In genomic region chr13:63496646-63497582, GRCm38 (mm10) we compare ENCODE assay signal across 9 mouse cellular contexts. TPM values are rescaled to one million over a fixed set of nuclear protein-coding genes. Genes with fewer than 3 reads are reported as not detected.
A peak's percentile ranks its signal among the peaks of the same experiment; 100 is the strongest.
DNase-seq lines count a peak whose midpoint lies in the region; ATAC-seq lines count a peak whose summit lies in the region.
"Had no signal": no experiment of that assay in that cellular context is flagged by ENCODE, and none has a peak within 500 bp of the region (broad histone marks: within the 10 kb centered on the region; RNA-seq: fewer than 3 reads in every experiment).

Gene Fancc, minus strand, starts transcription at chr13:63497278.

- H3K9me3 ChIP-seq in hindbrain, embryonic 15.5 days: no peaks in the 10 kb centered on the region
- no peaks in the 10 kb centered on the region for H3K9me3 ChIP-seq in liver, embryonic 12.5 days (replicated peaks)
- no peaks in the 10 kb centered on the region for H3K9me3 ChIP-seq in stomach, embryonic 16.5 days (replicated peaks; ENCODE audit: control insufficient read depth, low read length)
- H3K9me3 ChIP-seq: G1E had no signal

- H3K4me1 ChIP-seq in hindbrain, embryonic 15.5 days (replicated peaks): peaks cover 15% of the 10 kb centered on the region
- no peaks in the 10 kb centered on the region for H3K4me1 ChIP-seq in liver, embryonic 12.5 days
- peaks cover 6% of the 10 kb centered on the region; the same call in 1 of the 2 replicates for H3K4me1 ChIP-seq in stomach, embryonic 16.5 days (ENCODE audit: control insufficient read depth, insufficient read depth, low read length)

- no peak within 1 kb of the TSS for H3K9ac ChIP-seq in hindbrain, embryonic 15.5 days
- H3K9ac ChIP-seq in liver, embryonic 12.5 days: no peak within 1 kb of the TSS
- peak within 1 kb of the TSS; percentile 44; the same call in 1 of the 2 replicates for H3K9ac ChIP-seq in stomach, embryonic 16.5 days (ENCODE audit: low read length)

- peak within 1 kb of the TSS; percentile 5; the same call in 1 of the 2 replicates for H3K4me3 ChIP-seq in hindbrain, embryonic 15.5 days
- H3K4me3 ChIP-seq in liver, embryonic 12.5 days: no peak within 1 kb of the TSS
- H3K4me3 ChIP-seq in stomach, embryonic 16.5 days (replicated peaks; ENCODE audit: low read length): no peak within 1 kb of the TSS

- DNase-seq in frontal cortex, postnatal 25 days (ENCODE audit: low spot score in 2 of 2): no peak
- peak; percentile 35 for DNase-seq in thymus, postnatal 0 days (ENCODE audit: low spot score)
- DNase-seq in thymus, postnatal 25 days: no peak
- DNase-seq in cerebellum, postnatal 25 days: no peak

- no peaks in the 10 kb centered on the region for H3K36me3 ChIP-seq in hindbrain, embryonic 15.5 days
- no peaks in the 10 kb centered on the region for H3K36me3 ChIP-seq in liver, embryonic 12.5 days
- H3K36me3 ChIP-seq in stomach, embryonic 16.5 days (ENCODE audit: control insufficient read depth, insufficient read depth, low read length): no peaks in the 10 kb centered on the region
- H3K36me3 ChIP-seq: G1E had no signal

- no peak within 1 kb of the TSS; the same call in 1 of the 2 replicates for H3K27ac ChIP-seq in hindbrain, embryonic 15.5 days (replicated peaks)
- no peak within 1 kb of the TSS for H3K27ac ChIP-seq in liver, embryonic 12.5 days
- H3K27ac ChIP-seq in stomach, embryonic 16.5 days (ENCODE audit: low read length): no peak within 1 kb of the TSS

- peak within 1 kb of the TSS; percentile 44 for H3K4me2 ChIP-seq in hindbrain, embryonic 15.5 days
- H3K4me2 ChIP-seq in liver, embryonic 12.5 days: no peak within 1 kb of the TSS
- H3K4me2 ChIP-seq in stomach, embryonic 16.5 days (ENCODE audit: low read depth, low read length): no peak within 1 kb of the TSS; the same call in 1 of the 2 replicates

- H3K27me3 ChIP-seq in hindbrain, embryonic 15.5 days: no peaks in the 10 kb centered on the region
- H3K27me3 ChIP-seq in liver, embryonic 12.5 days (replicated peaks): peaks cover 34% of the 10 kb centered on the region
- H3K27me3 ChIP-seq in stomach, embryonic 16.5 days (ENCODE audit: control insufficient read depth, insufficient read depth, low read length): no peaks in the 10 kb centered on the region

- WGBS in hindbrain, embryonic 15.5 days: 17% methylated on average over 23 of the region's 23 CpGs
- 26% methylated on average over 23 of the region's 23 CpGs for WGBS in liver, embryonic 12.5 days (ENCODE audit: insufficient replicate concordance)
- WGBS in stomach, embryonic 16.5 days: 31% methylated on average over 23 of the region's 23 CpGs

- ATAC-seq in frontal cortex, adult (ENCODE audit: low TSS enrichment): peak; percentile 65
- ATAC-seq in hindbrain, embryonic 15.5 days (ENCODE audit: low FRiP score, low read depth): peak; percentile 77
- ATAC-seq in liver, embryonic 12.5 days: no peak
- ATAC-seq in stomach, embryonic 16.5 days (ENCODE audit: insufficient read depth, low FRiP score): no peak

RNA-seq across cellular contexts. Expression of gene Fancc, which starts in this region (rescaled TPM):
- 15.9 and 16.8 TPM in 2 replicates for polyA plus RNA-seq in thymus, postnatal 0 days (2015; fragmentation: Nextera tagmentation; extraction: Ambion mirVana)
- polyA plus RNA-seq in hindbrain, embryonic 15.5 days (2015; fragmentation: Nextera tagmentation; extraction: Ambion mirVana): 15.5 and 17.6 TPM in 2 replicates
- 13.5 TPM in 2 replicates for polyA plus RNA-seq in liver, embryonic 12.5 days (2016; fragmentation: Nextera tagmentation; extraction: Ambion mirVana)
- polyA plus RNA-seq in stomach, embryonic 16.5 days (2015; fragmentation: Nextera tagmentation; extraction: Ambion mirVana): 21.9 and 22.0 TPM in 2 replicates

Comparison
In these comparisons a context has a peak if more than half of its experiments do, and no peak if none do; other contexts are left out.
1. ATAC-seq: peak in frontal cortex, adult (single experiment) and hindbrain, embryonic 15.5 days (single experiment); none in liver, embryonic 12.5 days (single experiment) and stomach, embryonic 16.5 days (single experiment).